Mouse (Mus musculus): ENCODE measurements at regions not wholly inside any gene's neighbourhood (a gene's known extent, or its start where the extent isn't known, plus 50 kb on each side); places are given as distances from the start of the nearest gene placed in this dataset.

DNA sequence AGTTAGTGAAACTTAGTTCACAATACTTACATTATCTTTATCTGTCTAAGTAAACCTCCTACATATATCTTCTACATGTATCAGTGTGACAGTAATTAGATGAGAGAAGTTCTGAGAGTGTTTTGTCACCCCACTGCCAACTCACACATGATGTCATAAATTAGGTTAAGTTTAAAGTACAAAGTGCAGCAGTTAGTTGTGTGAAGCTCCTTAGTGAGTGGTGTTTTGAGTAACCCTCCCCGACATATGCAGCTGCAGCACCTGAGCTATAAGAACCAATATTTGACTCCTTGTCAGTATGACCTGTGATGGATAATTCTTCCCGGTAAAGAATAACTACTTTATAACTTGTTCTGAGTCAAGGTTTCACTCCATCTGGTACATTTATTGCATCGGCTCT, 874.6 kb downstream of the A830018L16Rik start:
- TF ChIP-seq CTCF (IDR thresholded peaks at IDR 0.05; ENCODE audit: low read depth) (no peak), EP300 (IDR thresholded peaks at IDR 0.05; ENCODE audit: low read depth) (no peak)

Measured in heart, postnatal 0 days (tissue).